Mouse (Mus musculus) liver, embryonic 14 days (tissue): Measurements from ENCODE around the gene Bcan. TPM values are rescaled to one million over a fixed set of nuclear protein-coding genes. Genes with fewer than 3 reads are reported as not detected.

Source experiments
- polyA plus RNA-seq: library from polyadenylated mRNA; depleted of rRNA; stranded (reverse); fragments of >200 nt; gene quantifications from 2 replicates; pipeline ENCODE4 v1.2.3, GENCODE M21; 2012; rRNA removed

Bcan gene
- 0.01 TPM in 1 of 2 replicates, not detected in the other for polyA plus RNA-seq

DNA sequence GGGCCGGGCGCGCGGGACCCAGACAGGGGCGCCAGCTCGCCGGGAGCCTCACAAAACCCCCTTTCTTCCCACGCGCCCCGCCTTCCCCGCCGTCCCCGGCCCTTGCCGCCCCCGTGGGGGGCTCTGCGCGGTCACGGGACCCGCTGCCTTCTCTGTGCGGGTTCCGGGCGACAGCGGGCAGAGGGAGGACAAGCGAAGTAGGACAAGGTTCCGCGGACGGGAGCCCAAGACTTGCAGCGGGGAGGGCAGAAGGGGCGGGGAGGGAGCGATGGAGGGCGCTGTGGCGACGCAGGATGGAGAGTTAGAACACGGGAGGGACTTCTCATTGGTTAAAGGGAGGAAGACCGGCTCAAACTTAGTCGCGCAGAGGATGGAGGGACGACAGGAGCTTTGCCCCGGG, at the start of gene Bcan:
Bcan (minus strand) TSS at position 50 of the 400 bp plus-strand sequence.

GRCm38 (mm10) chr3:88042661-88043421, 42.8 kb upstream of the Bcan start, which contains the start of gene Gpatch4:
Gpatch4 (plus strand) TSS chr3:88043108.

GRCm38 (mm10) chr3:88027434-88028186, 27.6 kb upstream of the Bcan start, which contains the start of gene Hapln2:
Hapln2 (minus strand) TSS chr3:88027583.

DNA sequence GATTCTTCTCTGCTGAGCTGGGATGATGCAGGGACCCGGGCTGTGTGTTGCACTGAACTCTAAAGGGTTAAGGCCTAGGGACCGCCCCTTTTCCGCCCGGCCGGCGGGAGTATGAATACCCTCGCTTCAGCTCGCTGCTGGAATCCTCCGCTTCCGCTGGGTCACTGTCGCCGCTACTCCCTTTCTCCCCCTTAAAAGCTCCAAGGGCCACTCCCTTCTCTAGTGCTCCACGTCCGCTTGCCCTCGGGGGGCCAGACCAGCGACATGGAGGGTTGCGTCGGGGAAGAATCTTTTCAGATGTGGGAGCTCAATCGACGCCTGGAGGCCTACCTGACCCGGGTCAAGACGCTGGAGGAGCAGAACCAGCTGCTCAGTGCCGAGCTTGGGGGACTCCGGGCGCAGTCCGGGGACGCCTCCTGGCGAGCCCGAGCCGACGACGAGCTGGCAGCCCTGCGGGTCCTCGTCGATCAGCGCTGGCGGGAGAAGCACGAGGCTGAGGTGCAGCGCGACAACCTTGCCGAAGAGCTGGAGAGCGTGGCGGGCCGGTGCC, 29.0 kb downstream of the Bcan start, which contains the start of gene Nes:
Nes (plus strand) TSS at position 140 of the 550 bp plus-strand sequence.

GRCm38 (mm10) chr3:87948378-87949265, 51.4 kb downstream of the Bcan start, which contains the start of gene Crabp2:
Crabp2 (plus strand) TSS chr3:87948666.

Other genes with a start within 250 kb of the Bcan start
- gene Ntrk1, start 205.1 kb downstream of the Bcan start, polyA plus RNA-seq: 0.09 TPM in 2 replicates
- 0.02 and 0.05 TPM in 2 replicates for gene Insrr, start 203.3 kb downstream of the Bcan start, polyA plus RNA-seq
- 4.1 and 5.0 TPM in 2 replicates for gene Pear1, start 175.9 kb downstream of the Bcan start, polyA plus RNA-seq
- 0.05 and 0.09 TPM in 2 replicates for gene Sh2d2a, start 153.5 kb downstream of the Bcan start, polyA plus RNA-seq
- gene Prcc, start 114.6 kb downstream of the Bcan start, polyA plus RNA-seq: 15.3 and 16.8 TPM in 2 replicates
- gene Hdgf, start 93.9 kb downstream of the Bcan start, polyA plus RNA-seq: 182 and 186 TPM in 2 replicates
- 56.6 and 60.1 TPM in 2 replicates for gene Mrpl24, start 80.7 kb downstream of the Bcan start, polyA plus RNA-seq
- 12.8 and 16.7 TPM in 2 replicates for gene Isg20l2, start 69.9 kb downstream of the Bcan start, polyA plus RNA-seq
- 8.5 and 8.9 TPM in 2 replicates for gene Rrnad1, start 69.5 kb downstream of the Bcan start, polyA plus RNA-seq
- gene Crabp2, start 51.6 kb downstream of the Bcan start, polyA plus RNA-seq: 0.09 and 0.93 TPM in 2 replicates
- 1.1 and 1.8 TPM in 2 replicates for gene Nes, start 29.2 kb downstream of the Bcan start, polyA plus RNA-seq
- gene Hapln2, start 27.4 kb upstream of the Bcan start, polyA plus RNA-seq: not detected in 2 replicates
- gene Gpatch4, start 42.9 kb upstream of the Bcan start, polyA plus RNA-seq: 13.5 and 14.6 TPM in 2 replicates
- gene Naxe, start 58.3 kb upstream of the Bcan start, polyA plus RNA-seq: 22.7 and 25.6 TPM in 2 replicates
- not detected in 2 replicates for gene Ttc24, start 78.1 kb upstream of the Bcan start, polyA plus RNA-seq
- gene Iqgap3, start 81.7 kb upstream of the Bcan start, polyA plus RNA-seq: 7.0 and 8.7 TPM in 2 replicates
- 8.7 and 10.4 TPM in 2 replicates for gene Mef2d, start 142.1 kb upstream of the Bcan start, polyA plus RNA-seq